ENCODE assay signal across 15 mouse cellular contexts in genomic region chr3:54591160-54591559, GRCm38 (mm10).
A peak's percentile ranks its signal among the peaks of the same experiment; 100 is the strongest.
DNase-seq lines count a peak whose midpoint lies in the region; ATAC-seq and TF ChIP-seq lines count a peak whose summit lies in the region.
"Had no signal": no experiment of that assay in that cellular context is flagged by ENCODE, and none has a peak within 500 bp of the region (broad histone marks: within the 10 kb centered on the region; RNA-seq: fewer than 3 reads in every experiment).

No protein-coding gene starts in this region.

- no peak overlapping the region for H3K4me3 ChIP-seq in kidney, postnatal 0 days (replicated peaks; ENCODE audit: low read depth, low read length)
- H3K4me3 ChIP-seq in kidney, embryonic 15.5 days (replicated peaks): no peak overlapping the region
- H3K4me3 ChIP-seq: embryonic facial prominence, embryonic 13.5 days; forebrain, embryonic 15.5 days; intestine, embryonic 15.5 days; limb, embryonic 10.5 days had no signal

- DNase-seq in kidney, postnatal 0 days (ENCODE audit: low spot score): no peak
- DNase-seq in thymus, postnatal 4 days: peak; percentile 29
- DNase-seq in thymus, adult 18-20 months: no peak
- peak; percentile 69 for DNase-seq in R1 (ENCODE audit: low read depth, low spot score)
- no peak for DNase-seq in adrenal gland, postnatal 10 days
- no peak for DNase-seq in urinary bladder, postnatal 4 days (ENCODE audit: low spot score in 2 of 2)
- DNase-seq: cerebellum, postnatal 10 days; gastrocnemius, postnatal 36 days; heart, postnatal 14 days; midbrain, embryonic 14.5 days had no signal

- no peak overlapping the region for H3K27ac ChIP-seq in kidney, postnatal 0 days
- H3K27ac ChIP-seq in kidney, embryonic 15.5 days: no peak overlapping the region
- H3K27ac ChIP-seq: embryonic facial prominence, embryonic 13.5 days; forebrain, embryonic 15.5 days; intestine, embryonic 15.5 days; limb, embryonic 10.5 days had no signal

- H3K36me3 ChIP-seq in kidney, postnatal 0 days (ENCODE audit: insufficient read depth, low read length): no peaks in the 10 kb centered on the region
- H3K36me3 ChIP-seq in kidney, embryonic 15.5 days: no peaks in the 10 kb centered on the region
- H3K36me3 ChIP-seq: embryonic facial prominence, embryonic 13.5 days; forebrain, embryonic 15.5 days; intestine, embryonic 15.5 days; limb, embryonic 10.5 days had no signal

- no peak for ATAC-seq in kidney, postnatal 0 days (replicated peaks; ENCODE audit: low FRiP score, low read depth)
- no peak for ATAC-seq in kidney, embryonic 15.5 days (replicated peaks; ENCODE audit: low FRiP score)
- ATAC-seq: forebrain, embryonic 15.5 days; intestine, embryonic 15.5 days had no signal

- H3K4me2 ChIP-seq in kidney, postnatal 0 days (ENCODE audit: low read length): no peak overlapping the region
- H3K4me2 ChIP-seq in kidney, embryonic 15.5 days: no peak overlapping the region
- H3K4me2 ChIP-seq: embryonic facial prominence, embryonic 13.5 days; forebrain, embryonic 15.5 days; intestine, embryonic 15.5 days had no signal

- H3K27me3 ChIP-seq in kidney, postnatal 0 days (ENCODE audit: insufficient read depth, low read length): no peaks in the 10 kb centered on the region
- no peaks in the 10 kb centered on the region for H3K27me3 ChIP-seq in kidney, embryonic 15.5 days
- H3K27me3 ChIP-seq: embryonic facial prominence, embryonic 13.5 days; forebrain, embryonic 15.5 days; intestine, embryonic 15.5 days had no signal

- H3K9ac ChIP-seq in kidney, postnatal 0 days (ENCODE audit: low read depth, low read length): no peak overlapping the region
- H3K9ac ChIP-seq in kidney, embryonic 15.5 days: no peak overlapping the region
- H3K9ac ChIP-seq: embryonic facial prominence, embryonic 13.5 days; forebrain, embryonic 15.5 days; intestine, embryonic 15.5 days had no signal

- H3K4me1 ChIP-seq in kidney, postnatal 0 days (replicated peaks; ENCODE audit: insufficient read depth, low read length): 0 out of 2 replicates have a peak, but pooled peaks cover 4% of the 10 kb centered on the region
- peaks cover 19% of the 10 kb centered on the region for H3K4me1 ChIP-seq in kidney, embryonic 15.5 days
- H3K4me1 ChIP-seq: forebrain, embryonic 15.5 days; intestine, embryonic 15.5 days had no signal

- TF ChIP-seq CTCF in kidney, postnatal 0 days (IDR thresholded peaks at IDR 0.05; ENCODE audit: low read depth): peak; percentile 54

- H3K9me3 ChIP-seq in kidney, postnatal 0 days (replicated peaks; ENCODE audit: low read length): no peaks in the 10 kb centered on the region
- no peaks in the 10 kb centered on the region for H3K9me3 ChIP-seq in kidney, embryonic 15.5 days (replicated peaks)
- H3K9me3 ChIP-seq: embryonic facial prominence, embryonic 13.5 days; forebrain, embryonic 15.5 days; intestine, embryonic 15.5 days; limb, embryonic 10.5 days had no signal

- 75% methylated on average over 3 of the region's 3 CpGs for WGBS in kidney, postnatal 0 days
- 70% methylated on average over 3 of the region's 3 CpGs for WGBS in kidney, embryonic 15.5 days

Comparison
In these comparisons a context has a peak if more than half of its experiments do, and no peak if none do; other contexts are left out.
1. DNase-seq: peak in thymus, postnatal 4 days (single experiment) and R1 (single experiment); none in kidney, postnatal 0 days (single experiment), thymus, adult 18-20 months (0 of 2), adrenal gland, postnatal 10 days (single experiment) and urinary bladder, postnatal 4 days (0 of 2).